Mouse (Mus musculus) stomach, embryonic 15.5 days (tissue): Measurements from ENCODE around the gene Dnttip1. TPM values are rescaled to one million over a fixed set of nuclear protein-coding genes. Genes with fewer than 3 reads are reported as not detected.
A peak's percentile ranks its signal among the peaks of the same experiment; 100 is the strongest.

ENCODE experiments used
- ATAC-seq: fragments of 200-750 bp; cut with Nextera tagmentation; 2 replicates; pipeline ENCODE4 v1.8.0; 2017; ENCODE audit warnings: low read depth, moderate number of reproducible peaks, moderate TSS enrichment; ENCODE audit not compliant: insufficient read depth, low FRiP score
- H3K27ac ChIP-seq: fragments of 300-500 bp; sonication (generic); 2 replicates; pipeline ENCODE4 v1.5.1; 2015; ENCODE audit warnings: mild to moderate bottlenecking, inconsistent platforms
- H3K27me3 ChIP-seq: fragments of 300-500 bp; sonication (generic); replicated peaks from 2 replicates; pipeline ENCODE4 v1.6.1; 2015; ENCODE audit warnings: inconsistent platforms
- H3K36me3 ChIP-seq: fragments of 300-500 bp; sonication (generic); 2 replicates; pipeline ENCODE4 v1.6.1; 2015; ENCODE audit warnings: inconsistent platforms
- H3K4me1 ChIP-seq: fragments of 300-500 bp; sonication (generic); 2 replicates; pipeline ENCODE4 v1.6.1; 2015; ENCODE audit warnings: inconsistent platforms
- H3K4me2 ChIP-seq: fragments of 300-500 bp; sonication (generic); 2 replicates; pipeline ENCODE4 v1.6.1; 2015; ENCODE audit warnings: mild to moderate bottlenecking, inconsistent platforms
- H3K4me3 ChIP-seq: fragments of 300-500 bp; sonication (generic); replicated peaks from 2 replicates; pipeline ENCODE4 v1.5.1; 2015; ENCODE audit warnings: inconsistent platforms
- H3K9ac ChIP-seq: fragments of 300-500 bp; sonication (generic); 2 replicates; pipeline ENCODE4 v1.6.1; 2015; ENCODE audit warnings: inconsistent platforms
- H3K9me3 ChIP-seq: fragments of 300-500 bp; sonication (generic); 2 replicates; pipeline ENCODE4 v1.6.1; 2016; ENCODE audit warnings: inconsistent platforms
- WGBS: fragments of 180-500 bp; shearing (Covaris S2); methylation state at CpG from one replicate; pipeline ENCODE4 v1.1.7; 2015; 5-methylcytosine and 5-hydroxymethylcytosine counted together
- polyA plus RNA-seq: library from polyadenylated mRNA; unstranded; fragments of >200 nt; fragmentation: Nextera tagmentation; extraction: Ambion mirVana; gene quantifications from 2 replicates; pipeline ENCODE4 v1.2.1, GENCODE M21; 2015

Gene Dnttip1
- polyA plus RNA-seq, 1 experiment from 2014 or later, result 64.7 TPM

DNA sequence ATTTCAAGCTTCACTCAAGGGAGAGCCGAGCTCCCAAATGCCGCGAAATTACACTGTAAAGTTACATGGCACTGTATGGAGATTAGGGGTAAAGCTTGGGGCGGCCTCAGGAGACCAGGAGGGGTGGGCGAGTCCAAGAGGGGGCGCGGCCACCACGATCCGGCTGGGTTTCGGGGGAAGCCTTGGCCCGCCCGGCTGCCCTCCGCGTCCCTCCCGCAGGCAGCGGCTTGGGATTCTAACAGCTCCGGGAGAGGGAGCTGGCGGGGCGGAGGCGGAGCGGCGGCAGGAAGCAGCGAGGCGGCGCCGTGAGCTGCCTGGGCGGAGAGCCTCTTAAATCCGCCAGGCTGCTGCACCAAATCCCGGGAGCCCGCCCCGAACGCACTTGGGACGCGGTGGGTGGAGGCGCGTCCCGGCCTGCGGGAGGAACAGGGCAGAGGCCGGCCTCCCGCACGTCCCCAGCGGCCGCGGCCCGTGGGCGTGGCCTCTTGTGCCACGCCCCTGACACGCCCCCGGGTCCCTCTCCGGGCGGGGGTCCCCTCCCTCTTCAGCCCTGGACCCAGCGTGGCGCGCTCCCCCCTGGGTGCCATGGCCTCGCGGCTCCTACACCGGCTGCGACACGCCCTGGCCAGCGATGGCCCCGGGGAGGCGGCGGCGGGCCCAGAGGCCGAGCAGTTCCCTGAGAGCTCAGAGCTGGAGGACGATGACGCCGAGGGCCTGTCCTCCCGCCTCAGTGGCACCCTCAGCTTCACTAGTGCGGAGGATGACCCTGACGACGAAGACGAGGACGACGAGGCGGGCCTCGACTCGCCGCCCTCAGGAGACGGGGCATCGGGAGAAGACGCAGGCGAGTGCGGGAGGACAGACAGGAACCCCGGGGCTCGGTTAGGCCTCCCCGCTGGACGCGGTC is 40.0 kb downstream of the Dnttip1 start, which contains the start of gene Snx21:
Gene Snx21 (plus strand): TSS at position 343 of the 907 bp plus-strand sequence.
- WGBS, result under 1% methylated on average over 75 of the region's 89 CpGs
- Histone ChIP-seq H3K4me1 (peaks cover 21% of the 10 kb centered on the region; the same call in 1 of the 2 replicates), H3K4me2 (peak within 1 kb of the TSS; percentile 84), H3K9ac (peak within 1 kb of the TSS; percentile 73), H3K36me3 (no peaks in the 10 kb centered on the region), H3K4me3 (peak within 1 kb of the TSS; percentile 68), H3K27me3 (no peaks in the 10 kb centered on the region), H3K27ac (peak within 1 kb of the TSS; percentile 94), H3K9me3 (no peaks in the 10 kb centered on the region)
- ATAC-seq, result peak; percentile 94

DNA sequence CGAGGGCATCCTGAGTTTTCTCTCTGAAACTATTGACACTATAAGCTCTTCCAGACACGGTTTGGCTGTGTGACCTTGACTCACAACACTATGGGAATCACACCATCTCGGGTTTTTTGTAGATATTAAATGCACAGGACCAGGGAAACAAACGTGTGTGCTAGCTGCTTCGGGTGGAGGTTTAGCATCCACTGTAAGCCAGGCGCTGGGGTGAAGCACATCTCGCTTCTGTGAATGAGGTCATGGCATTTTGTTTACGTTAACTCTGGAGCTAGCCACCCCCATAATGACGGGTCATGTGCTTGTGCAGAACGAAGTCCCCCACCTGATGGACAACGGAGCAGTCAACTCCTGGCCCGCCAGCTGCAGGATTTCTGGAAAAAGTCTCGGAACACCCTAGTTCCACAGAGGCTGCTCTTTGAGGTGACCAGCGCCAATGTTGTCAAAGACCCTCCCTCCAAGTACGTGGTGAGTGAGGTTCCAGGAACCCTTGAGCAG is 40.7 kb downstream of the Dnttip1 start:
- no peak for ATAC-seq
- 10% methylated on average over 15 of the region's 15 CpGs for WGBS

DNA sequence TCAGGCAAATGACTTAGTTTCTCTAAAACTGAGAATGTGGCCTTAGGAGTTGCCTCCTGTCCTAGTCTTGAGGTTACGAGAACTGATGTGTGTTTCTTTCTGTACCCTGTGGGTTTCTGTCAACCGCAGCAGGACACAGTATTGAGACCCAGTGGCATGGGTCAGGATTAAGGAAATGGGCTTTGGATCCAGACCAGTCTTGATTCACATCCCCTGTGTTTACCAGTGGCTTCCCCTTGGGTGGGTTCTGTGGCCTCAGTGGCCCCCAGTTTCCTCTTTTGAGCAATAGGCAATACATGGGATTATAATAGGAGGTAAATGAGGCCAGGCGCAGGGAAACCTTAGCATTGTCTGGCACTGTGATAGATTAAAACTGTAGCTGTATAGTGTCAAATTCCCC is 41.2 kb downstream of the Dnttip1 start:
- WGBS, result 79% methylated on average over 3 of the region's 3 CpGs
- Histone ChIP-seq H3K4me3 (peak overlapping the region; percentile 68; the same call in 1 of the 2 replicates), H3K9me3 (no peaks in the 10 kb centered on the region), H3K36me3 (peaks cover 4% of the 10 kb centered on the region), H3K27me3 (no peaks in the 10 kb centered on the region), H3K9ac (no peak overlapping the region), H3K27ac (0 out of 2 replicates have a peak overlapping the region, but pooled peaks have one; percentile 6), H3K4me1 (peaks cover 21% of the 10 kb centered on the region; the same call in 1 of the 2 replicates), H3K4me2 (peak overlapping the region; percentile 84)
- ATAC-seq, result no peak

More for the DNA sequence above, 40.7 kb downstream of the Dnttip1 start:
- Histone ChIP-seq H3K27me3 (no peaks in the 10 kb centered on the region), H3K27ac (peak overlapping the region; percentile 94), H3K4me1 (peaks cover 21% of the 10 kb centered on the region; the same call in 1 of the 2 replicates), H3K9ac (peak overlapping the region; percentile 73), H3K4me3 (peak overlapping the region; percentile 68), H3K9me3 (no peaks in the 10 kb centered on the region), H3K36me3 (no peaks in the 10 kb centered on the region), H3K4me2 (peak overlapping the region; percentile 84)

DNA sequence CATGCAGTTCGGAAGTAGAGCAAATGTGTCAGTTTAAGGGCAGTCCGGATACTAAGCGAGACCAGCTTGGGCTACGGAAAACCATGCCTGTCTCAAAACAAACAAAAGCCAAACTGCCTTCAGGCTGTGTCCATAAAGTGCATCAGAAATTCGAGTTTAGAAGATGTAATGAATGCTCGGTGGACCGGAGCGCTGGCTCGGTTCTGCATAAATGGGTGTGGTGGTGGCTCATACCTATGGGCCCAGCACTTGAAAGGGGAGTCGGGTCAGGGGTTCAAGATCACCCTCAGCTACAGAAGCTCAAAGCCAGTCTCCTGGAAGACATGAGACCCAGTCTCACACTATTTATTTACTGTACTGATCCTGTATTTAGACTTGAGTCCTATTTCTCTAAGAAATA is 42.0 kb downstream of the Dnttip1 start:
- 79% methylated on average over 10 of the region's 10 CpGs for WGBS
- Histone ChIP-seq H3K4me3 (no peak overlapping the region), H3K9me3 (no peaks in the 10 kb centered on the region), H3K4me1 (peaks cover 21% of the 10 kb centered on the region; the same call in 1 of the 2 replicates), H3K4me2 (no peak overlapping the region), H3K9ac (no peak overlapping the region), H3K27ac (no peak overlapping the region), H3K36me3 (peaks cover 11% of the 10 kb centered on the region), H3K27me3 (no peaks in the 10 kb centered on the region)
- no peak for ATAC-seq

DNA sequence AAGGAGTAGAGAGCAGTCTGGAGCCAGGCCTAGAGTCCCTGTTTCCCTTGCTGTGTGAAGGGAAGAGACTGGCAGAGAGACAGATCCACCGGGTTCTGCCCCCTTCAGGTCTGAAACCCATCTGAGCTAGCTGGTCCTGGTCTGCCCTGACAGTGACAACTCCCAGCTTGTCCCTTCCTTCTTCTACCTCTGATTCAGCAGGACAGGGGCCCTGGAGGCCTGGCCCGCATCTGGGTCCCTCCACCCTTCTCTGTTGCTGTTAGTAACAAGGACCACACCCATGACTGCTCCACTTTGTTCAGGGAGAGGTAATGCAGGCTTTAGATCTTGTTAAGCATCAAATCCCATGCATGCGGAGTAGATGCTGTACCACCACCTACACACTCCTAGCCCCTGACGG is 42.6 kb downstream of the Dnttip1 start:
- ATAC-seq, result no peak
- Histone ChIP-seq H3K36me3 (peaks cover 14% of the 10 kb centered on the region), H3K4me1 (peaks cover 21% of the 10 kb centered on the region; the same call in 1 of the 2 replicates), H3K27me3 (no peaks in the 10 kb centered on the region), H3K9me3 (no peaks in the 10 kb centered on the region), H3K27ac (no peak overlapping the region), H3K4me3 (no peak overlapping the region), H3K9ac (no peak overlapping the region), H3K4me2 (no peak overlapping the region)
- WGBS, result 59% methylated on average over 4 of the region's 4 CpGs

DNA sequence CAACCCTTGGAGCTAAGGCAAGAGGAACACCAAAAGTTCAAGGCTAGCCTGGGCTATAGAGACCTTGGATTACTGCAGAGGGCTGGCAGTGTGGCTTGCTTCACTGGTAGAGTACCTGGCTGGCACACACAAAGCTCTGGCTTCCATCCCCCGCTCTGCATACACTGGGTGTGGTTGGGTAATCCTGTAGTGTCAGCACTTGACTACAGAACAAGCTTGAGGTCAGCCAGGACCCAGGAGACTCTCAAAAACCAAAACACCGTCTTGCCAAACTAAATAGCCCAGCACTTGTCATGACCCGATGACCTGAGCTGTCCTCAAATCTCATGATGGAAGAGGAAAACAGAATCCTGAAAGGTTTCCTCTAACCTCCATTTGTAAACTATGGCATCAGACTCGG is 44.7 kb downstream of the Dnttip1 start:
- Histone ChIP-seq H3K9ac (no peak overlapping the region), H3K27ac (no peak overlapping the region), H3K4me2 (no peak overlapping the region), H3K27me3 (no peaks in the 10 kb centered on the region), H3K9me3 (no peaks in the 10 kb centered on the region), H3K36me3 (peaks cover 28% of the 10 kb centered on the region), H3K4me1 (peaks cover 18% of the 10 kb centered on the region), H3K4me3 (no peak overlapping the region)
- 65% methylated on average over 4 of the region's 4 CpGs for WGBS
- ATAC-seq, result no peak

DNA sequence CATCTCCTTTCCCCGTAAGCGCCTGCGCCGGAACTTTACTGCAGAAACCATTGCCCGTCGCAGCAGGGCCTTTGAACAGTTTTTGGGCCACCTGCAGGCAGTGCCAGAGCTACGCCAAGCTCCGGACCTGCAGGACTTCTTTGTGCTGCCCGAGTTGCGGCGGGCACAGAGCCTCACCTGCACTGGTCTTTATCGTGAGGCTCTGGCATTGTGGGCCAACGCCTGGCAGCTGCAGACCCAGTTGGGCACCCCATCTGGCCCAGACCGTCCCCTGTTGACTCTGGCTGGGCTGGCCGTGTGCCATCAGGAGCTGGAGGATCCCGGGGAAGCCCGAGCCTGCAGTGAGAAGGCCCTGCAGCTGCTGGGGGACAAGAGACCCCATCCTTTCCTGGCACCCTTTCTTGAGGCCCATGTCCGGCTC is 46.1 kb downstream of the Dnttip1 start:
- no peak overlapping the region for H3K4me3 ChIP-seq
- no peaks in the 10 kb centered on the region for H3K27me3 ChIP-seq
- H3K9ac ChIP-seq, result no peak overlapping the region
- H3K9me3 ChIP-seq, result no peaks in the 10 kb centered on the region
- ATAC-seq, result no peak
- H3K4me1 ChIP-seq, result peaks cover 14% of the 10 kb centered on the region
- H3K4me2 ChIP-seq, result no peak overlapping the region
- peaks cover 31% of the 10 kb centered on the region for H3K36me3 ChIP-seq
- 92% methylated on average over 18 of the region's 18 CpGs for WGBS
- H3K27ac ChIP-seq, result no peak overlapping the region

DNA sequence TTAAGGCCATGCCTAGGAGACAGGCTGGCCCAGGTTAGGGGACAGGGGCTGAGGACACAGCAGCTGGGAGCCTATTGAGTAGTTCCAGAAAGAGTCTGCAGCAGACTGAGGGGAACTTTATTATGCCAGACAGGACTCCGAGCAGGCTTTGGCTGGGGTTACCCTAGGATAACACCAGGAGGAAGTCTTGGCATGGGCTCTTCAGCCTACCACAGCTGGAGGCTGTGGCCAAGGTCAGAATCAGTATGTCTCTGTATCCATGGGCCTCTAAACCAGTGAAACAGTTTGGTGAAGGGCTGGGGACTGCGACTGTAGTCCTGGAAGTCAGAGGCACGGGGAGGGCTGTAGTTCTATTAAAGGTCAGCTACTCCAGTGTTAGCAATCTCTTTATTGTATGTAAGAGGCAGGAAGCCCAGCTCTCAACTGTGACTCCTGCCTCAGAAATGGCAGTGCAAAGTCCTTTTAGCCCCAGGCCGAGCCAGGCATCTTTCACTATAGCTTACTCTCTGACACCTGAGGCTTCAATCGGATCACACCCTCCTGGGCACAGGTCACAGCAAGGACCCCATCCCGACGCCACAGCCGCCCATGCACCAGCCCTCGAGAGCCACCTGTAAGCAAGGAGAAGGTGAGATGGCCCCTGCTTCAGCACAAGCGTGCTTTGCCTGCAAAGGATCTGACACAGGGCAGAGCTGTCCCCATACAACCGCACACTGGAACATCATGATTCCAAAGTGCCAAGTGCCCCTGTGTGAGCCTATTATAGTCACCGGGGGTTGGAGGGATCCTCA is 46.8 kb downstream of the Dnttip1 start:
- ATAC-seq, result no peak
- Histone ChIP-seq H3K27me3 (no peaks in the 10 kb centered on the region), H3K36me3 (peaks cover 33% of the 10 kb centered on the region), H3K4me2 (no peak overlapping the region), H3K4me1 (peaks cover 9% of the 10 kb centered on the region), H3K9ac (no peak overlapping the region), H3K27ac (no peak overlapping the region), H3K9me3 (no peaks in the 10 kb centered on the region), H3K4me3 (no peak overlapping the region)
- WGBS, result 94% methylated on average over 12 of the region's 12 CpGs

DNA sequence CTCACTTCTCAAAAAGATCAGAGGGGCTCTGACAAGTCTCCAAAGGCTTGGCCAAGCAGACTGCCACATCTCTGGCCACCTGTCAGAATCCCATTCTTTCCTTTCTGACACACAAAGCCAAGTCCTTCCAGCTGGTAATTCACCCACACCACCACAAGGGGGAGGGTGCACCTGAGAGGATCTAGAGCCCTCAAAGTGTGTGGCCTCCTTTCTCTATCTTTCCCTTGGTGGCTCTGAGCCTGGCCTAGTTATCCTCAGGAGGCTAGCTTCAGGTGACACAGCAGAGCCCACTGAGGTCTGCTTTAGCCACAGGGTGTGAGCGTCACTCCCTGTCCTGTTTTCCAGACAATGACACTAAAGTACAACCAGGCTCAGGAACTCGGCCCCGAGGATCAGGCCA is 47.5 kb downstream of the Dnttip1 start:
- 63% methylated on average over 3 of the region's 3 CpGs for WGBS
- Histone ChIP-seq H3K9ac (no peak overlapping the region), H3K27me3 (no peaks in the 10 kb centered on the region), H3K4me2 (no peak overlapping the region), H3K9me3 (no peaks in the 10 kb centered on the region), H3K4me3 (no peak overlapping the region), H3K4me1 (peaks cover 9% of the 10 kb centered on the region), H3K36me3 (peaks cover 37% of the 10 kb centered on the region), H3K27ac (no peak overlapping the region)
- ATAC-seq, result no peak

DNA sequence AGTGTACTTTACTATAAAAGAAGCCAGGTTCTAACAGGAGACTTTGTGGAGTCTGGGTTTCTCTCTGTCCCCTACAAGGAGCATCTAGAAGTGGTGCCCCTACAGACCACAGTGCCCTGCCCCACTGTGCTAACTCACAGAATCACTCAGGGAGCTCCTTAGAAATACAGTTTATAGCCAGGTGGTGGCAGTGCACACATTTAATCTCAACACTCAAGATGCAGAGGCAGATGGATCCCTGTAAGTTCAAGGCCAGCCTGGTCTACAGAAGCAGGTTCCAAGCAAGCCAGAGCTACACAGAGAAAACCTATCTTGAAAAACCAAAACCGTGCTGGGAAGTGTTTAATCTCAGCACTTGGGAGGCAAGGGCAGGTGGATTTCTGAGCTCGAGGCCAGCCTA is 48.0 kb downstream of the Dnttip1 start:
- Histone ChIP-seq H3K9ac (no peak overlapping the region), H3K27ac (no peak overlapping the region), H3K4me3 (no peak overlapping the region), H3K36me3 (peaks cover 39% of the 10 kb centered on the region), H3K4me2 (no peak overlapping the region), H3K4me1 (peaks cover 4% of the 10 kb centered on the region; the same call in 1 of the 2 replicates), H3K9me3 (no peaks in the 10 kb centered on the region), H3K27me3 (no peaks in the 10 kb centered on the region)
- ATAC-seq, result no peak
- WGBS, result 92% methylated on average over 2 of the region's 2 CpGs

DNA sequence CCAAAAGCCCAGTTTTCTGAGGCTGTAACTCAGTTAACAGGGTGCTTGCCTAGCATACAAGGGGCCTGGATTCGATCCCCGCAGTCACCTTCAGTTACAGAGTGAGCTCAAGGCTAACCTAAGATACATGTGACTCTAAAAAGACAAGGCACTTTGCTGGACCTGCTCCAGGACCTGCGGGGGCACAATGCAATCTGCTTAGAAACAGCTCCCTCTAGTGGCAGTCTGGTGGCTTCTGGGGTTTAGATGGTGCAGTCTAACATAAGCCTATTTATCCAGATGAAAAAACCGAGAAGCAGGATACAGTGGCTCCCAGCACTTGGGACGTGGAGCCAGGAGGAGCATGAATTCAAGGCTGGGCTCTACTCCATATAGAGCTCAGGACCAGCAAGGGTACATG is 48.5 kb downstream of the Dnttip1 start:
- H3K9me3 ChIP-seq, result no peaks in the 10 kb centered on the region
- H3K4me3 ChIP-seq, result no peak overlapping the region
- peaks cover 2% of the 10 kb centered on the region; the same call in 1 of the 2 replicates for H3K4me1 ChIP-seq
- no peak overlapping the region for H3K9ac ChIP-seq
- peak; percentile 32; the same call in 1 of the 2 replicates for ATAC-seq
- no peak overlapping the region for H3K4me2 ChIP-seq
- peaks cover 43% of the 10 kb centered on the region for H3K36me3 ChIP-seq
- WGBS, result 38% methylated on average over 5 of the region's 5 CpGs
- no peaks in the 10 kb centered on the region for H3K27me3 ChIP-seq
- no peak overlapping the region for H3K27ac ChIP-seq
